Mouse (Mus musculus) neural tube, embryonic 15.5 days (tissue): Measurements from ENCODE around the gene Selenop. TPM values are rescaled to one million over a fixed set of nuclear protein-coding genes. Genes with fewer than 3 reads are reported as not detected.

Experiments
- ATAC-seq: fragments of 200-750 bp; cut with Nextera tagmentation; 2 replicates; pipeline ENCODE4 v1.8.0; 2017; ENCODE audit warnings: mild to moderate bottlenecking, moderate TSS enrichment, moderate library complexity; ENCODE audit not compliant: low FRiP score
- H3K27ac ChIP-seq: fragments of 300-500 bp; sonication (generic); replicated peaks from 2 replicates; pipeline ENCODE4 v1.5.1; 2015; ENCODE audit warnings: mild to moderate bottlenecking, inconsistent platforms
- H3K27me3 ChIP-seq: fragments of 300-500 bp; sonication (generic); replicated peaks from 2 replicates; pipeline ENCODE4 v1.6.1; 2015; ENCODE audit warnings: inconsistent platforms
- H3K36me3 ChIP-seq: fragments of 300-500 bp; sonication (generic); 2 replicates; pipeline ENCODE4 v1.6.1; 2015; ENCODE audit warnings: inconsistent platforms
- H3K4me1 ChIP-seq: fragments of 300-500 bp; sonication (generic); 2 replicates; pipeline ENCODE4 v1.6.1; 2015; ENCODE audit warnings: inconsistent platforms
- H3K4me2 ChIP-seq: fragments of 300-500 bp; sonication (generic); 2 replicates; pipeline ENCODE4 v1.6.1; 2015; ENCODE audit warnings: inconsistent platforms, mild to moderate bottlenecking, moderate library complexity
- H3K4me3 ChIP-seq: fragments of 300-500 bp; sonication (generic); replicated peaks from 2 replicates; pipeline ENCODE4 v1.5.1; 2015; ENCODE audit warnings: mild to moderate bottlenecking, inconsistent platforms
- H3K9ac ChIP-seq: fragments of 300-500 bp; sonication (generic); replicated peaks from 2 replicates; pipeline ENCODE4 v1.6.1; 2015; ENCODE audit warnings: mild to moderate bottlenecking, inconsistent platforms
- H3K9me3 ChIP-seq: fragments of 300-500 bp; sonication (generic); replicated peaks from 2 replicates; pipeline ENCODE4 v1.6.1; 2016; ENCODE audit warnings: inconsistent platforms
- WGBS: fragments of 180-500 bp; shearing (Covaris S2); methylation state at CpG from one replicate; pipeline ENCODE4 v1.1.7; 2015; ENCODE audit warnings: mixed read lengths; 5-methylcytosine and 5-hydroxymethylcytosine counted together
- polyA plus RNA-seq: library from polyadenylated mRNA; unstranded; fragments of >200 nt; fragmentation: Nextera tagmentation; extraction: Ambion mirVana; gene quantifications from 2 replicates; pipeline ENCODE4 v1.2.1, GENCODE M21; 2015

The Selenop gene
- polyA plus RNA-seq, 1 experiment from 2014 or later = 142 TPM

DNA sequence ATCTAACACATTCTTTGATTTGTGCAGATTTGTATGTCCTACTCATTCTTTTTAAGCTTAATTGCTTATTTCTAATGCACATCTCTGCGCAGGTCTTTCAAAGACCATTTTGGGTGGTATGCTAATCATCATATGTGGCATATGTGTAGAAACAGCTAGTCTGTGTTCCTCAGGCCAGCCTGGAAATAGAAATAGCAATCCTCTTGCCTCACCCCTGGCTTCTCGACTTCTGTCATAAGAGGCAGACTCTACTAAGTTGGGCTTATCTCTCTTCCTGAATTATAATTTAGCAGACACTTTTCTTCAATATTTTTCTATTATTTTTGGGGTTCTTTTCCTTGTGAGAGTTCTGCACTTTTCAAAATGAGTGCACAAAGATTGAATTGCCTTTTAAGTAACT, 17.7 kb upstream of the Selenop start:
- no peaks in the 10 kb centered on the region for H3K4me1 ChIP-seq
- no peak for ATAC-seq
- no peak overlapping the region for H3K9ac ChIP-seq
- H3K9me3 ChIP-seq = no peaks in the 10 kb centered on the region
- H3K4me2 ChIP-seq = no peak overlapping the region
- H3K36me3 ChIP-seq = no peaks in the 10 kb centered on the region
- 92% methylated on average over 2 of the region's 2 CpGs for WGBS
- H3K4me3 ChIP-seq = no peak overlapping the region
- no peaks in the 10 kb centered on the region for H3K27me3 ChIP-seq
- H3K27ac ChIP-seq = no peak overlapping the region

DNA sequence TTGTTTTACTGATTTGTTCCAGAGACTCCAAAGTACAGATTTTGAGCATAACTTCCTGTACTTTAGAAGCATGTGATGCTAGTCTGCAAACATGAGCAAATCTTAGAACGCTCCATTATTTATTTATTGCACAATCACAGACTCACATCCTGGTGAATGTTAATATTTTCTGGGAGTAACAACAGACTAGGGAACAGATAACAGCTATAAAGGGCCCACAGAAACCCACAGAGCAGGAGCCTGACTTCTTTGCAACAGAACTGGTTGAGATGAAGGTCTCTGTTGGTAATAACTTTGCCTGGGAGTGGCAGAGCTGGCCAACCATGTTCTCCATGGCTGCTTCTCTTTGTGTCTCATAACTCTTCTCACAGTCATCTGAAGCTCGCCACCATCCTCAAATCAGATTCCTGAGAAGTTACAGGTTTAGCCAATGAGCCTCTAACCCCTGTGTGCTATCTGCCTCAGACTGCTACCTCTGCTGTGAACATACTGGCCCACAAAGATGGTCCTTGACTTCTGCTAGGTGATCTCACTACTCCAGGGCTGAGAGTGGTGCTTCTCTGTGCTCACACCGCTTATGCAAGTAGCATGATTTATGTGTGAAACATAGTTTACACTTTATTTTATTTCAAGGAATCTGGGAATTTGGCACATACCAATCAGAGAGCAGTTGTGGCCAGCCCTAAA, 17.2 kb upstream of the Selenop start:
- 74% methylated on average over 3 of the region's 3 CpGs for WGBS

DNA sequence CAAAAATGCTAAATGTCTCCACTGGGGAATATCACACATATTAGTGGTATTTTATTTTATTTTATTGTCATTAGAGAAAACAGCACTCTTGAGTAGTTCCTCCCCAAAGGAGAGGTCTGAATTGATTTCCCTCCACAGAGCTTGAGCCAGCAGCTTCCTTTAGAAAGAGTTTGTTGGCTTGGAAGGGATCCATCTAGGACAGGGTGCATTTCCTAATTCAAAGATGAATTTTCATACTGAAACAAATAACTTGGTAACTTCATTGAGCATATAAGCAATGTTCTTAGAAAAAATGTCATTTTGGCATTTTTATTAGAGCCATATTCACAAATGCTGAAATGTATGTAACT, 16.7 kb upstream of the Selenop start:
- no peak overlapping the region for H3K4me2 ChIP-seq
- no peaks in the 10 kb centered on the region for H3K27me3 ChIP-seq
- H3K4me1 ChIP-seq = no peaks in the 10 kb centered on the region
- no peaks in the 10 kb centered on the region for H3K36me3 ChIP-seq
- no peaks in the 10 kb centered on the region for H3K9me3 ChIP-seq
- H3K4me3 ChIP-seq = no peak overlapping the region
- H3K9ac ChIP-seq = no peak overlapping the region
- no peak overlapping the region for H3K27ac ChIP-seq
- no peak for ATAC-seq

More for the DNA sequence above, 17.2 kb upstream of the Selenop start:
- H3K4me2 ChIP-seq = no peak overlapping the region
- no peak overlapping the region for H3K9ac ChIP-seq
- ATAC-seq = no peak
- no peaks in the 10 kb centered on the region for H3K36me3 ChIP-seq
- no peak overlapping the region for H3K27ac ChIP-seq
- no peaks in the 10 kb centered on the region for H3K4me1 ChIP-seq
- H3K27me3 ChIP-seq = no peaks in the 10 kb centered on the region
- no peak overlapping the region for H3K4me3 ChIP-seq
- no peaks in the 10 kb centered on the region for H3K9me3 ChIP-seq

DNA sequence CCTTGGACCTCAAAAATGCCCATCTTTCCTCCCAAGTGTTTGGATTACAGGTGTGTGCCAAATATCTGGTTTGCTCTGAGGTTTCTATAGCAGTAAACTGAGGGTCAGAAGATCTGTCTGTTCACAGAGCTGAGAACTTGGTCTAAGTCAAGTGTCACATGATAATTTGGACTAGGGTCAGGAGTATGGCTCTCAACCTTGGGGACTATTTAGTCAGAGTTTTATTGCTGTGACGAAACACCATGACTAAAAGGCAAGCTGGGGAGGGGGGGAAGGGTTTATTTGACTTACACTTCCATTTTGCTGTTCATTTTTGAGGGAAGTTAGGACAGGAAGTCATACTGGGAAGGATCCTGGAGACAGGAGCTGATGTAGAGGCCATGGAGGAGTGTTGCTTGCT, 9.3 kb upstream of the Selenop start:
- no peaks in the 10 kb centered on the region for H3K4me1 ChIP-seq
- no peaks in the 10 kb centered on the region for H3K9me3 ChIP-seq
- H3K36me3 ChIP-seq = no peaks in the 10 kb centered on the region
- ATAC-seq = no peak
- H3K4me2 ChIP-seq = no peak overlapping the region
- H3K9ac ChIP-seq = no peak overlapping the region
- no peak overlapping the region for H3K4me3 ChIP-seq
- H3K27ac ChIP-seq = no peak overlapping the region
- H3K27me3 ChIP-seq = no peaks in the 10 kb centered on the region
- 73% methylated on average over 1 of the region's 1 CpGs for WGBS

DNA sequence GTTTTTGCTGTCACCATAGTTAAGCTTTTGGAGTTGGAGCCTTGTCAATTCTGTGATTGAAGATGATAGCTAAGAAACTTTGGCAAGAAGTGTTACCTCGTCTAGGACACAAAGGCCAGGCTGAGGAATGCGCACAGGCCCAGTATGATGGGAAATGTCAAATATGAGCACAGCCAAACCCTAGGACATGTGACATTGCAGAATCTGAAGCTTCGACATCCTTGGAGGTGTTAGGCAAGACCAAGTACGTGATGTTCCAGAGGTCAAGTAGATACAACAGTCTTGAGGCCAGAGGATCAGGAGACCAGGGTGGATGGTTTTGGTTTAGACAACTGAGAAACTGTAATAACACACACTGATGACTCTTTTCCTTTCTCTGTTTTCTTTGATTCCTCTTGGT, 8.0 kb upstream of the Selenop start:
- no peak overlapping the region for H3K27ac ChIP-seq
- H3K36me3 ChIP-seq = no peaks in the 10 kb centered on the region
- H3K4me1 ChIP-seq = no peaks in the 10 kb centered on the region
- no peaks in the 10 kb centered on the region for H3K27me3 ChIP-seq
- H3K9me3 ChIP-seq = no peaks in the 10 kb centered on the region
- H3K4me3 ChIP-seq = no peak overlapping the region
- 94% methylated on average over 4 of the region's 4 CpGs for WGBS
- H3K4me2 ChIP-seq = no peak overlapping the region
- ATAC-seq = no peak
- no peak overlapping the region for H3K9ac ChIP-seq

DNA sequence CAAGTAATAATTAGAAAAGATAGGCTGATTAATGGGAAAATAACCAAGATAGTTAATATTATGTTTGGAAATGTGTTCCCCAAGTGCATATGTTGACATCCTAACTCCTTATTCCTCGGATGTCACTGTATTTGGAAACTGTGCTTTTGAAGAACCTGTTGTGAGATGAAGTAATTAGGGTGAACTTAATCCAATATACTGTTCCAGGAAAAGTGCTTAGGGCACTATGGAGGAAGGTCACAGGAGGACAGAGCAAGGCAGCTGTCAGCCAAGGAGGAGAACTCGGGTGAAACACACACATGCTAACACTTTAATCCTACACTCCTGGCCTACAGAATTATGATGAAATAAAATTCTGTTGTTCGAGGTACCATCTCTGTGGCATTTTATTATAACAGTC, 5.5 kb upstream of the Selenop start:
- Histone ChIP-seq H3K4me2 (no peak overlapping the region), H3K9me3 (no peaks in the 10 kb centered on the region), H3K4me3 (no peak overlapping the region), H3K36me3 (no peaks in the 10 kb centered on the region), H3K9ac (no peak overlapping the region), H3K4me1 (no peaks in the 10 kb centered on the region), H3K27ac (no peak overlapping the region), H3K27me3 (no peaks in the 10 kb centered on the region)
- 87% methylated on average over 3 of the region's 3 CpGs for WGBS
- no peak for ATAC-seq

DNA sequence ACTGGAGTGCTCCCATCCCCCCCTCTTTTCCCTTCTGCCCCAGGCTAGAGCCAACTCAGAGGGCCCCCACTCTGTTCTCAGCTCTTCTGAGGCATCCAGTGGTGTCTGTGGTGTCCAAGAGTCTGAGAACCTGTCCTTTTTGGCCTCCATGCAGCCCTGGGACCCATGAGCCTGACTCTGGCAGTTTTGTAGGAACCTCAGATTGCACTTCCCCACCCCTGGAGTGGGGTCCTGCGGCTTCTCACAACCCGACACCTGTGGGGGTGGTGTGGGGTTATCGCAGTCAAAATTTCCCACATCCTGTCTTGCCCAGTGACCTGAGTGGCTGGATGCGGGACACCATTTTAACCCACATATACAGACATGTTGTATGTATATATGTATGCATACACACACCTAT, 4.1 kb upstream of the Selenop start:
- Histone ChIP-seq H3K36me3 (no peaks in the 10 kb centered on the region), H3K27ac (no peak overlapping the region), H3K27me3 (no peaks in the 10 kb centered on the region), H3K9ac (no peak overlapping the region), H3K9me3 (no peaks in the 10 kb centered on the region), H3K4me3 (no peak overlapping the region), H3K4me1 (no peaks in the 10 kb centered on the region), H3K4me2 (no peak overlapping the region)
- ATAC-seq = no peak
- 94% methylated on average over 4 of the region's 4 CpGs for WGBS

DNA sequence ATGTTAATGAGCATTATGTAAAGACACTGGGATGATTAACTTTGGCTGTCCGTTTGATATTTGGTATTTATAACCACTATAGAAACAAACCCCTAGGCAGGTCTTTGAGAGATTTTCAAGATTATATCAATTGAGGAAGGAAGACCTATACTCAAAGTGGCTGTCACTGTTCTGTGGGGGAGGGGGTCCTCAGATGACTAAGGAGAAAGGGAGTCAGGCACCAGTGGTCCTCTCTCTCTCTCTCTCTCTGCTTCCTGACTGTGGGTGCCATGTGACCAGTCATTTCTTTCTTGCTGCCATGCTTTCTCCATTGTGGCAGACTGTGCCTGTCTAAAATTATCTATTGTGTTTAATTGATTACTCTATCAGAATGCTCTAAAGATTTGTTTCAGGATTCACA, 3.5 kb upstream of the Selenop start:
- WGBS = 89% methylated on average over 1 of the region's 1 CpGs
- no peak overlapping the region for H3K9ac ChIP-seq
- no peaks in the 10 kb centered on the region for H3K36me3 ChIP-seq
- H3K4me3 ChIP-seq = no peak overlapping the region
- H3K9me3 ChIP-seq = no peaks in the 10 kb centered on the region
- H3K4me1 ChIP-seq = no peaks in the 10 kb centered on the region
- H3K27me3 ChIP-seq = no peaks in the 10 kb centered on the region
- no peak for ATAC-seq
- no peak overlapping the region for H3K27ac ChIP-seq
- H3K4me2 ChIP-seq = no peak overlapping the region

DNA sequence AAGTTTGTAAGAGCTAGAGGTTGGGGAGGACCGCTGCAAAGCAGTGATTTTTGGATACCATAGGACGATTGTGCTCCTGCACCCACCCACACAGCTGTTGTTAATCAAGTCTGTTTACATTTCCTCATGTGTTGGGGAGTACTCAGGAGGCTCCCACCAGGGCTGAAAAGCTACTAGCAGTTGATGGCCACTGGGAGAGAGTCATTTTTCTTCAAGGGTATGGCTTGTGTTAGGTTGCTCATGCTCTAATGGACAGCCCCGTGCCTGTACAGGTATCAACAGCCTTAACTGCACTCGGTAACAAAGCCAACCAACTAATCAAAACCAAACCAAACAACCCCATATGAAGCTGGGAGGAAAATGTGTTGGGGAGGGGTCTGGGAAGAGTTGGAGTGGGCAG, 1.1 kb downstream of the Selenop start:
- Histone ChIP-seq H3K9me3 (no peaks in the 10 kb centered on the region), H3K9ac (no peak overlapping the region), H3K4me1 (peaks cover 4% of the 10 kb centered on the region), H3K27ac (no peak overlapping the region), H3K36me3 (no peaks in the 10 kb centered on the region), H3K4me3 (no peak overlapping the region), H3K27me3 (no peaks in the 10 kb centered on the region), H3K4me2 (no peak overlapping the region)
- no peak for ATAC-seq
- WGBS = 78% methylated on average over 4 of the region's 4 CpGs

DNA sequence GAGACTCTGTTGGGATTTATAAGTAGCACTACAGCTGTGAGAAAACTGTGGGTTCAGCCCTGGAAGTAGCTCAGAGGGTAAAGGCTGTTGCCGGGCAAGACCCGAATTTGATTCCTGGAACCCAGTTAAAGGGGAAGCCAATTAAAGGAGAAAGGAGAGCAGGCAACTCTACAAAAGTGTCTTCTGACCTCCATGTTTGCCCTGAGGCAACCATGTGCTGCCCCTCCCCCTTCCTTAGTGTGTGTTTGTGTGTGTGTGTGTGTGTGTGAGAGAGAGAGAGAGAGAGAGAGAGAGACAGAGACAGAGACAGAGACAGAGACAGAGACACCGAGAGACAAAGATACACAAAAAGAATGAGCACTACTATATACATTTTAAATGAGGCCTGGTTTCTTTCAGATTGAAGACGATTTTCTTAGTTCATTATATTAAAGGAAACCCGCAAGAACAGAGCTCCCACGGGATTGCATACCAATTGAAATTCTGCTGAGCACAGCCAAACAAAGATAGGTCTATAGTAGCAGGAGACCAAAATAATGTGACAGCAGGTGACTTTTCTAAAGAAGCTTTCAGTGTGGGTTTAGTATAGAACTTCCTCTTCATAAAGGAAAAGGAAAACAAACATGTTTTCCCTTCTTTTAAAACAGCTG, 1.8 kb downstream of the Selenop start:
- peak overlapping the region; percentile 32 for H3K4me3 ChIP-seq
- H3K4me2 ChIP-seq = peak overlapping the region; percentile 54
- H3K4me1 ChIP-seq = peaks cover 4% of the 10 kb centered on the region
- WGBS = 17% methylated on average over 6 of the region's 6 CpGs
- H3K27ac ChIP-seq = peak overlapping the region; percentile 10; the same call in 1 of the 2 replicates
- H3K36me3 ChIP-seq = no peaks in the 10 kb centered on the region
- H3K9ac ChIP-seq = no peak overlapping the region
- H3K27me3 ChIP-seq = no peaks in the 10 kb centered on the region
- H3K9me3 ChIP-seq = no peaks in the 10 kb centered on the region
- ATAC-seq = no peak

DNA sequence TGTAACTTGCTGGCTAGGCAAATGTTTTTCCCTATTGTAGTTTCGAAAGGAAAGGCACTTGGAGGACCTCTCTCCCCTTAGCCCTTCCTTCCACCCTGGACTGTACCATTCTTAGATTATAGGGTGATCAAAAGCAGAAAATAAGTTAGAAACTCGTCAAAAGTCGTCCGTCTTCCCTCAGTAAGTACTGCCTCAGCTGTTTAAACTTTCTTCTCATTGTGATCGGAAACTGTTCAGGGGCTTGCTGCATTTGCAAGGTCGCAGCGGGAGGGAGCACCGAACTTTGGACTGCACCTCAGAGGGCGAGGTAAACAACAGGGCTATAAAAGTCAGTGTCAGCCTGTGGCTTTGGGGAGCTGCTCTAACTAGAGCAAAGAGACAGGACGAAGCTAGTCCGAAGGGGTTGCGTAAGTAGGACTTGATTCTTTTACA, 2.3 kb downstream of the Selenop start:
- no peak overlapping the region; the same call in 1 of the 2 replicates for H3K9ac ChIP-seq
- 1% methylated on average over 12 of the region's 12 CpGs for WGBS
- H3K9me3 ChIP-seq = no peaks in the 10 kb centered on the region
- H3K27me3 ChIP-seq = no peaks in the 10 kb centered on the region
- peak; percentile 79; the same call in 1 of the 2 replicates for ATAC-seq
- peaks cover 4% of the 10 kb centered on the region for H3K4me1 ChIP-seq
- peak overlapping the region; percentile 54 for H3K4me2 ChIP-seq
- H3K4me3 ChIP-seq = peak overlapping the region; percentile 32
- H3K36me3 ChIP-seq = no peaks in the 10 kb centered on the region
- H3K27ac ChIP-seq = peak overlapping the region; percentile 71; the same call in 1 of the 2 replicates

DNA sequence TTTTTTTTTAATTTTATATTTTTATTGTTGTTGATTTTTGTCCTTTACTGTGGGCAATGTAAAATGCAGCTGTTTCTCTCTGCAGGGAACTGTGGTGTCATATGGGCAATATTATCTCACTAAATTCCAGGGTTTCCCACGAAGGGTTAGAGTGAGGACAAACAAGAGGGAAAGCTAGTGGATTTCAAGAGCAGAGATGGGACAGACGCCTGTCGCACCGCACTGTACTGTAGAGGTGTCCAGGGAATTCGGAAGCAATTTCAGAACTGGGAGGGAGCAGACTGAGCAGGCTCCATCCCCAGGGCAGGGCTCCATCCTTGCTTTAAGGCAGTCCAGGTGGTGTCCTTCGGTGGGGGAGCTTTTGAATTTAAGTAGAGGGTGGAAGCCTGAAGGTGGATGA, 2.9 kb downstream of the Selenop start:
- no peak overlapping the region for H3K9ac ChIP-seq
- H3K27me3 ChIP-seq = no peaks in the 10 kb centered on the region
- peak; percentile 29; the same call in 1 of the 2 replicates for ATAC-seq
- H3K4me1 ChIP-seq = peaks cover 4% of the 10 kb centered on the region
- H3K4me3 ChIP-seq = peak overlapping the region; percentile 32
- H3K9me3 ChIP-seq = no peaks in the 10 kb centered on the region
- no peak overlapping the region for H3K27ac ChIP-seq
- H3K36me3 ChIP-seq = no peaks in the 10 kb centered on the region
- H3K4me2 ChIP-seq = peak overlapping the region; percentile 54
- 22% methylated on average over 6 of the region's 6 CpGs for WGBS
